Mouse (Mus musculus) olfactory bulb, adult 2 months (tissue): Measurements from ENCODE around the gene Epha8. TPM values are rescaled to one million over a fixed set of nuclear protein-coding genes. Genes with fewer than 3 reads are reported as not detected.

Experiments used
- H3K27ac ChIP-seq: fragments of 200-500 bp; 2 replicates; pipeline ENCODE4 v1.5.1; 2012; ENCODE audit warnings: low read depth, low read length; ENCODE audit not compliant: insufficient read depth
- H3K4me1 ChIP-seq: fragments of 200-500 bp; 2 replicates; pipeline ENCODE4 v1.6.1; 2012; ENCODE audit warnings: low read length; ENCODE audit not compliant: control insufficient read depth, insufficient read depth
- H3K4me3 ChIP-seq: fragments of 200-500 bp; 2 replicates; pipeline ENCODE4 v1.5.1; 2012; ENCODE audit warnings: mild to moderate bottlenecking, low read depth, low read length, moderate library complexity; ENCODE audit not compliant: insufficient read depth
- CTCF ChIP-seq: fragments of 200-500 bp; IDR thresholded peaks from 2 replicates; pipeline ENCODE4 v1.5.1; 2012; ENCODE audit warnings: low read depth, mild to moderate bottlenecking, low read length, moderate library complexity; ENCODE audit not compliant: insufficient read depth
- POLR2A ChIP-seq: fragments of 200-500 bp; IDR thresholded peaks from 2 replicates; pipeline ENCODE4 v1.6.1; 2012; ENCODE audit warnings: mild to moderate bottlenecking, low read depth, low read length, moderate library complexity; ENCODE audit not compliant: insufficient read depth
- WGBS: fragments of 180-500 bp; shearing (Covaris S2); methylation state at CpG from one replicate; pipeline ENCODE4 v1.1.7; 2018; 5-methylcytosine and 5-hydroxymethylcytosine counted together
- polyA plus RNA-seq: library from polyadenylated mRNA; stranded (reverse); fragments of >200 nt; gene quantifications from 2 replicates; pipeline ENCODE4 v1.2.4, GENCODE M21; 2012; ENCODE audit warnings: low replicate concordance; ENCODE audit not compliant: missing spikeins, insufficient read depth, insufficient read length

The Epha8 gene
- polyA plus RNA-seq, 1 experiment: not detected

DNA sequence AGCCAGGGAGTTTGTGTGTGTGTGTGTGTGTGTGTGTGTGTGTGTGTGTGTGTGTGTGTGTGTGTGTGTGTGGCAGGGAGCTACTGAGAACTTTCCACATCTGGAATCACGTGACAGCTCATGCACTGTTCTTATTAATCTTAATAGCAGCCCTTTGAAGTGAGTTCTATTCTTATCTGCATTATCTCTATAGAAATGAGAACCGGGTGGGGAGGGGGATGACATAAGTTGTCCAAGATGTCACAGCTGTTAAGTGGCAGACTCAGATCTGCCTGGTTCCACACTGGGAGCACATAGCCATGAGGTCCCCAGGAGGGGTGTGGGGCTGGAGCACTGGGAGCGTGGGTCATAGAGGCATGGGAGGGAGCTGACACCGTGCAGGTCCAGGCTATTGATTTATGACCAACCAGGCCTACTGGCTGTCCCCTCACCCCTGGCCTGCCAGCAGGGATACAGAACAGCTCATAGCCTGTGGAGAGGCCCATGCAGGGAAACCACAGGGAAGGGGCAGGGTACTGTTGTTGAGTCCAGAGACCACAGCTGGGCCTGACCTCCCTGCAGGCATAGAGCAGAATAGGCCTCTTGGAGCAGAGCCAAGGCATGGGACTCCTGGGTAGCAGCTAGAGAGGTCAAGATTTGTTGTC lies 5.1 kb upstream of the Epha8 start:
- Histone ChIP-seq H3K27ac (no peak overlapping the region), H3K4me1 (peaks cover 25% of the 10 kb centered on the region), H3K4me3 (no peak overlapping the region)
- WGBS: 56% methylated on average over 4 of the region's 4 CpGs
- no peak for TF ChIP-seq POLR2A
- no peak for TF ChIP-seq CTCF

DNA sequence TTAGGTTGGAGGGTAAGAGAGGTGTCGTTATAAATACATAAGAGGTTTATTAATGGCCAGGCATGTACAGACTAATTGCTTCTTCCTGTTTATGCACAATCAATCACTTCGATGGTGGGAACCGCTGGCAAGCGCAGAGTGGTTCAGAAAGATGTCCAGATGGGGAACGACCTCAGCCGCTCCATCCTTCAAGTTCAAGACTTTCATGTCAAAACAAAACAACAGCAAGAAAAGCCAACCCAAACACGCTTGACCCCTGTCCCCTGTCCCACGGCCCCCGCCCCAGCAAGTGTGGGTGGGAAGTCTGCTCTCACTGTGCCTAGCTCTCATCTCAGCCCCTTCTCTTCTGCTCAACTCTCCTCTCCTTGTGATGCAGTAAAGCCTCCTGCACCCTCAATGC lies 4.0 kb upstream of the Epha8 start:
- WGBS: 83% methylated on average over 9 of the region's 9 CpGs
- no peak for TF ChIP-seq CTCF
- no peak for TF ChIP-seq POLR2A
- Histone ChIP-seq H3K27ac (no peak overlapping the region), H3K4me1 (peaks cover 30% of the 10 kb centered on the region), H3K4me3 (no peak overlapping the region)

DNA sequence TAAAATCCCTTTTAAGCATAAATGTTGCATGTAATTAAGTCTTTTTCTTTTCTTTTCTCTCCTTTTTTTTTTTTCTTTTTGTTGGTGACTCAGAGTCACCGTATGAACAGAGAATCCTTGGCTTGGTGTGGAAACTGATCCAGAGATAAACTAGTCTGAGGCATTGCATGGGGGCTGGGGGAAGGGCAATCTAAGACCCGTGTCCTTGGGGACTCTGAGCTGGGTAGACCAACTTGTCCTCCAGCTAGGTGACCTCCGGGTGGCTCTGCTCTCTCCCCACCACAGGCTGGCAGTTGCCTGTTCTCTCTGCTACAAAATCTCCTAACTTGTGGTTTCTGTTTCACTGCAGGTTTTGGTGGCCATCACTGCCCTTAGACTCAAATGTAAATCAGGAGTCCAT lies 3.5 kb upstream of the Epha8 start:
- 40% methylated on average over 3 of the region's 3 CpGs for whole genome bisulfite sequencing
- H3K27ac ChIP-seq: no peak overlapping the region
- no peak overlapping the region for H3K4me3 ChIP-seq
- peaks cover 30% of the 10 kb centered on the region for H3K4me1 ChIP-seq
- TF ChIP-seq CTCF: no peak
- TF ChIP-seq POLR2A: no peak

DNA sequence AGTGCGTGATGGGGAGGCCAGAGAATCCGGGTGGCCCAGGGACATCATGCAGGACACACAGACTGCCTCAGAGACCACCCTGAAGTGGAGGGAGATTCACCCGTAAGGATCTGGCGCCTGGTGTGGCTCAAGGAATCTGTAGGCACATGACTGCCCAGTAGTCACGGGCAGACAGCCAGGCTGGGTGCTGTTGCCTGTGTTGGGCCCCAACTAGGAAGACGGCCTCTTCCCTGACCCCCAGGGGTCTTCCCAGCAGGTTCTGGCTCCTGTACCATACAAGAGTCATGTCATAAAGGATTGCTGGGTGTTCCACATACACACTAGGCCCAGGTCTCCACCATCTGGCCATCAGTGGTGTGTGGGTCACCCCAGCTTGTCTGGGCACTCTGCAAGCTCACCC lies 2.1 kb downstream of the Epha8 start:
- Histone ChIP-seq H3K27ac (no peak overlapping the region), H3K4me3 (no peak overlapping the region), H3K4me1 (peaks cover 17% of the 10 kb centered on the region)
- TF ChIP-seq CTCF: no peak
- no peak for TF ChIP-seq POLR2A
- WGBS: 94% methylated on average over 6 of the region's 6 CpGs

DNA sequence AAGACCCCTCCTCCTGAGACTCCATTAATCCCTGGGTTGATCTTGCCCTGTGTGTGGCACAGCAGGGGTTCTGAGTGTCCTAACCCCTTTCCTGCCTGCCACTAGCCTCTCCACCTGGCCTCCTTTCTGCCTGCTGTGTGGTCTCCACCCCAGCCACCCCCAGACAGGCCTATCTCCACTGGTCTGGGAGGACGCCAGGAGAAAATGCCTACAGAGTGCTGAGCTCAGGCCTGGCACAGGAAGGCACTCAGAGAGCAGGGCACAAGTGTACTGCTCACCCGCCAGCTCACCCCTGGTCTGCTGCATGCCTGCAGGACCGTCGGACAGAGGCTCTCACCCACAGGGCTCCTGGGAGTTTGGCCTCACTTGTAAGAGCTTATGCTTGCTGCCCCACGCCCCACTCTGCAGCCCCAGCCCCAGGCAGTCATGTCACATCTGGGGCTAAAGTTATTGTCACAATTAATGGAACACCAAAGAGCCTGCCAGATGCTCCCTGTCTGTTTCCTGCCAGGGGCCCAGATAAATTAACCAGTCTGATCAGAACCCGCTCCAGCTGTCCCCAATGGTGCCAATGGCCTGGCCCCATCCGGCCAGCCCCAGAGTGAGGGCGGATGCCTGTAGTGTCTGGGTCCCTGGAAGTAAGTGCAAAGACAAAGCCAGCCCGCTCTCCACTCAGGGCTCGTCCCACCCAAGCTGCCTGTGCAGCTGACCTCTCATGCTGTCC lies 7.2 kb downstream of the Epha8 start:
- Histone ChIP-seq H3K4me3 (no peak overlapping the region), H3K27ac (no peak overlapping the region), H3K4me1 (peaks cover 10% of the 10 kb centered on the region; the same call in 1 of the 2 replicates)
- TF ChIP-seq POLR2A (no peak), CTCF (no peak)
- 61% methylated on average over 10 of the region's 10 CpGs for WGBS

DNA sequence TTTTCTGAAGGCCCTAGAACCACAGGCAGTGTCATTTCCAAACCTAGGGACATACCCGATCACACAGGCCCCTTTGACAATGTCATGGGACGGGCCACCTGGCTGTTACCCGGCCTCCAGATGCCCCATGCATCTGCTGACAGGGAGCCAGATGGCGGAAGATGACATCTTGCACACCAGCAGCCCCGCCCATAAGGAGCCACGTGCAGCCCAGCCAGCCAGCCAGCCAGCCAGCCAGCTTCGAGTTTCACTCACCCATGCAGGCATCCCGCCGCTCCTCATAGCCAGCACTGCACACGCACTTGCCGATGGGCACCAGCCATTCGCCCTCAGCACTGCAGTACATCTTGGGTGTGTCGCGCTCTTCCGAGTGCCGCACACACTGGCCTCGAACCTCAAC lies 11.2 kb downstream of the Epha8 start:
- 77% methylated on average over 17 of the region's 17 CpGs for WGBS
- H3K4me1 ChIP-seq: 0 out of 2 replicates have a peak, but pooled peaks cover 5% of the 10 kb centered on the region
- TF ChIP-seq POLR2A (no peak), CTCF (no peak)
- H3K4me3 ChIP-seq: no peak overlapping the region
- H3K27ac ChIP-seq: no peak overlapping the region

DNA sequence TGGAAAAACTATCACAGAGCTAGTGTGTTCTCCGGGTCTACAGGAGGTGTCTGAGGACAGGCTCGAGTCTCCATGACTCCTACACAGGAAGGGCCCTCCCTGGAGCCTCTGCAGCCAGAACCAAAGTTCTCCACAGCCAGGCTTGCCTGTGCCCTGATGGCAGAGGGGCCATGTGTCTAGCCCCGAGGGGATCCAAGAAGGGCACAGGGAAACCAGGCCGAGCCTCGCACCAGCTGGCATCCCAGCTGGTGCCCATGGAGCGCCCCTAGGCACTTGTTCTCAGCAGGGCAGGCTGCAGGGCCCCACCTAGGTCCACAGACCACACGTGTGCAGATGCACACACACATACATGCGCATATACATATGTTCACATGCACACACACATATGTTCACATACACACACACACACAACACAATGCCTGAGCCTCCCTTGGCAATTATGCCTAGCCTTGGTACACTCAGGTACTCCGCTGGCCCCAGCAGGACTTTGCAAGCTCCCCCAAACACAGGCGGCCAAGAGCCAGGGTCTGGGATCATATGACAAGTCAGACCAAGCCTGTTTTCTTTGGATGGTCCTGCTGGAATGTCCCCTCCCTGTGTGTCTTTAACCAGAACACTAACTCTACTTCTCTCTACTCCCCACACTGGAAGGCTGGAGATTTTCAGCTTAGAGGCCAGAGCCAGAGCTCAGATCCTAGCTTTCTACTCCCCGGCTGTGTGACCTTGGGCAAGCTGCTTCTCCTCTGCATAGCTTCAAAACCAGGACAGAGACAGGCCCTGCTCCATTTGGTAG lies 11.9 kb downstream of the Epha8 start:
- Histone ChIP-seq H3K4me1 (0 out of 2 replicates have a peak, but pooled peaks cover 4% of the 10 kb centered on the region), H3K27ac (no peak overlapping the region), H3K4me3 (no peak overlapping the region)
- 89% methylated on average over 11 of the region's 11 CpGs for WGBS
- TF ChIP-seq POLR2A (no peak), CTCF (no peak)

DNA sequence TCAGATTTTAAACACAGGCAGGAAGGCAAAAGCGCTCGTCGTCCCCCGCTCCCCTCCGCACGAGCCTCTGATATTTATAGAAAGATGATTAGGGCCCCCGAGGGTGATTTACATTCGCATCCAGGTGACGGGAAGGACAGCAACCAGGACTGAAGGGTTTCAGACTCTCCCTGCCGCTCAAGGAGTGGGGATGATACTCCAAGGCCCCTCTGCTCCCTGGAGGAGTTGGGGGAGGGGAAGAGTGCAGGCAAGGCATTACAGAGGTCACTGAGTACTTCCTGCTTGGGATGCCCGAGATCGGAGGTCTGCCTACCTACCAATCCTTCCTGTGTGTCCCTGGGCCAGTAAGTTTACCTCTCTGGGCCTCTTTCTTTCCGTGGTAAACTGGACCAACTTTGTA lies 13.4 kb downstream of the Epha8 start:
- Histone ChIP-seq H3K4me3 (no peak overlapping the region), H3K4me1 (no peaks in the 10 kb centered on the region), H3K27ac (no peak overlapping the region)
- TF ChIP-seq CTCF (no peak), POLR2A (no peak)
- 61% methylated on average over 13 of the region's 13 CpGs for WGBS

DNA sequence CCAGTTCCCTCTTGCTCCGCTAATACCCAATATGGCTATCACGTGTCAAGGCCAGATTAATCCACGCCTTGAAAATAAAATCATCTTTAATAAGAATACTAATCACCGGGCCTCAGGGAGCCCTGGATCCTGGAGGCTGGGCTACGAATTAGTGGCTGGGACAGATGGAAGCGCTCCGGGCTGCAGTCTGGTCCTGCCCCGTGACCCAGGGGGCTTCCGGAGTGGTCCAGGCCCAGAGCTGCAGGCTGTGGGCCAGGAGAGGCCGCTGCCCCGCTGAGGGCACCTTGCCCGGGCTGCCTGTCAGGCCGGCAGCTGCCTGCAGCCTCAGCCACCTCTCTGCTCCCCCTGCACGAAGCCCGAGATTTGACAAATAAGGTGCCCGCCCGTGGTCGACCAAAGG lies 13.9 kb downstream of the Epha8 start:
- Histone ChIP-seq H3K4me1 (no peaks in the 10 kb centered on the region), H3K4me3 (no peak overlapping the region), H3K27ac (no peak overlapping the region)
- 64% methylated on average over 18 of the region's 18 CpGs for WGBS
- TF ChIP-seq CTCF (no peak), POLR2A (no peak)
